15 mouse cellular contexts compared by ENCODE assay signal in the genomic region with DNA sequence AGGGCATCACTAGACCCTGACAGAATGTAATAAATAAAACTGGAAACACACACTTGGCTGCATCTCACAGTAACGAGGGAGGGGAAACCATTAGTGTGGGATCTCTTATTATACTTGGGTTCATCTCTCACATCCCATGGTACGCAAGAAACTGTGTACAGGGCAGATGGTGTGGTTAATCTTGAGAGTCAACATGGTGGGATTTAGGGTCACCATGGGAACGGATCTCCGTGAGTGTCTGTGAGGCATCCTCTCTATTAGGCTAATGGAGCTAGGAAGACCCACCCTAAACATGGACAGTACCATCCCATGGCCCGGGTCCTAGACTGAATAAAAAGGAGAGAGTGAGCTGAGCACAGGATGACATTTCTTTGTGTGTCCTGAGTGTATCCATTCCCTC.
"Had no signal": no experiment of that assay in that cellular context is flagged by ENCODE, and none has a peak within 500 bp of the region (broad histone marks: within the 10 kb centered on the region; RNA-seq: fewer than 3 reads in every experiment).

No protein-coding gene starts in this region.

- H3K9ac ChIP-seq: liver, embryonic 12.5 days; liver, embryonic 14.5 days; lung, embryonic 14.5 days; midbrain, embryonic 12.5 days; neural tube, embryonic 13.5 days; neural tube, embryonic 15.5 days had no signal

- H3K9me3 ChIP-seq: liver, embryonic 12.5 days; midbrain, embryonic 12.5 days; neural tube, embryonic 13.5 days; neural tube, embryonic 15.5 days had no signal

- DNase-seq: lung, adult 18-20 months; lung, postnatal 10 days; lung, postnatal 4 days; right cerebral cortex, postnatal 4 days; spleen, adult 18-20 months; thymus, adult 18-20 months; thymus, postnatal 14 days; thymus, postnatal 36 days had no signal

- H3K4me3 ChIP-seq: liver, embryonic 12.5 days; midbrain, embryonic 12.5 days; myocyte; neural tube, embryonic 13.5 days; neural tube, embryonic 15.5 days had no signal

- H3K4me2 ChIP-seq: liver, embryonic 12.5 days; lung, embryonic 14.5 days; midbrain, embryonic 12.5 days; neural tube, embryonic 13.5 days; neural tube, embryonic 15.5 days had no signal

- H3K27ac ChIP-seq: liver, embryonic 12.5 days; liver, embryonic 14.5 days; midbrain, embryonic 12.5 days; neural tube, embryonic 13.5 days; neural tube, embryonic 15.5 days had no signal

- H3K36me3 ChIP-seq: liver, embryonic 12.5 days; midbrain, embryonic 12.5 days; neural tube, embryonic 13.5 days; neural tube, embryonic 15.5 days had no signal

- H3K27me3 ChIP-seq: liver, embryonic 12.5 days; neural tube, embryonic 13.5 days had no signal

- H3K4me1 ChIP-seq: midbrain, embryonic 12.5 days; neural tube, embryonic 13.5 days had no signal

- ATAC-seq: liver, embryonic 12.5 days had no signal
